9 mouse cellular contexts compared by ENCODE assay signal in the genomic region with DNA sequence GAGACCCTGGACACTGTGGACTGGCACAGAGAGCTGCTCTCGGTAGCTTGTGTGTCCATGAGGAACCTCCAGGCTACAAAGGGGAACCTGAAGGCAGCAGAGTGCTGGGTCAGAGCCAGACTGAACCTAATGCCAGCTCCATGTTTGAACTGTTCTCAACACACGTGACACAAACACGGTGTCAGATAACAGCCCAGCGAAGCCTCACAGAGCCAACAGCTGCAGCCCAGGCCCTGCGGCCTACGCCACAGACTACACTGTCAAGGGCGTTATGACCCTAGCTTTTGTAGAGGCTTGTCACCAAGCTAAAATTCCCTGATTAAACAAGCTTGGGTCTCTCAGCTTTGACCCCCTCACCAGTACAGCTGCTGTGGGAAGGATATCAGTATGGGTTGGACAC. TPM values are rescaled to one million over a fixed set of nuclear protein-coding genes. Genes with fewer than 3 reads are reported as not detected.
DNase-seq lines count a peak whose midpoint lies in the region; ATAC-seq and TF ChIP-seq lines count a peak whose summit lies in the region.
"Had no signal": no experiment of that assay in that cellular context is flagged by ENCODE, and none has a peak within 500 bp of the region (broad histone marks: within the 10 kb centered on the region; RNA-seq: fewer than 3 reads in every experiment).

No protein-coding gene starts in this region.

- H3K27me3 ChIP-seq in heart, embryonic 15.5 days, result no peaks in the 10 kb centered on the region
- H3K27me3 ChIP-seq in midbrain, embryonic 13.5 days, result no peaks in the 10 kb centered on the region

- H3K4me3 ChIP-seq in heart, embryonic 15.5 days, result no peak overlapping the region
- H3K4me3 ChIP-seq in lung, adult 2 months (replicated peaks; ENCODE audit: extremely low read depth, low read depth, low read length), result no peak overlapping the region
- no peak overlapping the region for H3K4me3 ChIP-seq in midbrain, embryonic 13.5 days (replicated peaks)

- no peak for TF ChIP-seq POLR2A in lung, adult 2 months (IDR thresholded peaks at IDR 0.05; ENCODE audit: borderline replicate concordance, extremely low read depth, low read depth, low read length)

- no peak overlapping the region for H3K9ac ChIP-seq in heart, embryonic 15.5 days
- H3K9ac ChIP-seq in midbrain, embryonic 13.5 days (replicated peaks), result no peak overlapping the region

- H3K4me2 ChIP-seq in heart, embryonic 15.5 days, result no peak overlapping the region
- no peak overlapping the region for H3K4me2 ChIP-seq in midbrain, embryonic 13.5 days (replicated peaks)

- DNase-seq in MN1 (ENCODE audit: low spot score), result peak; percentile 32
- DNase-seq in embryo, embryonic 10.5 days (ENCODE audit: low spot score), result peak; percentile 28
- peak; percentile 46 for DNase-seq in lung, adult 2 months
- DNase-seq in neural tube, embryonic 10.5 days (ENCODE audit: extremely low spot score, low spot score), result no peak
- no peak for DNase-seq in thymus, postnatal 25 days
- DNase-seq in thymus, postnatal 10 days (ENCODE audit: low spot score in 2 of 2), result no peak

- H3K9me3 ChIP-seq in heart, embryonic 15.5 days (replicated peaks), result no peaks in the 10 kb centered on the region
- H3K9me3 ChIP-seq in midbrain, embryonic 13.5 days, result no peaks in the 10 kb centered on the region

- ATAC-seq in heart, embryonic 15.5 days (replicated peaks; ENCODE audit: insufficient number of reproducible peaks, insufficient read depth, low FRiP score, low read depth), result peak; percentile 91
- no peak for ATAC-seq in midbrain, embryonic 13.5 days
- ATAC-seq: forebrain, embryonic 16.5 days had no signal

- no peak for TF ChIP-seq CTCF in lung, adult 2 months (IDR thresholded peaks at IDR 0.05; ENCODE audit: insufficient read depth, low read length)

- H3K4me1 ChIP-seq in heart, embryonic 15.5 days (replicated peaks), result peaks cover 17% of the 10 kb centered on the region
- no peaks in the 10 kb centered on the region for H3K4me1 ChIP-seq in lung, adult 2 months (ENCODE audit: control insufficient read depth, insufficient read depth, low read length)
- no peaks in the 10 kb centered on the region for H3K4me1 ChIP-seq in midbrain, embryonic 13.5 days (replicated peaks)

- WGBS in heart, embryonic 15.5 days, result 48% methylated on average over 7 of the region's 7 CpGs
- WGBS in lung, adult 2 months, result 57% methylated on average over 7 of the region's 7 CpGs
- WGBS in midbrain, embryonic 13.5 days, result 81% methylated on average over 7 of the region's 7 CpGs

- H3K27ac ChIP-seq in heart, embryonic 15.5 days, result peak overlapping the region; percentile 83
- no peak overlapping the region for H3K27ac ChIP-seq in midbrain, embryonic 13.5 days

- H3K36me3 ChIP-seq in heart, embryonic 15.5 days, result peaks cover 80% of the 10 kb centered on the region
- no peaks in the 10 kb centered on the region for H3K36me3 ChIP-seq in midbrain, embryonic 13.5 days

RNA-seq across cellular contexts. Expression of gene Gas6, which starts 22.0 kb away (rescaled TPM):
- polyA plus RNA-seq in heart, embryonic 15.5 days (2015; fragmentation: Nextera tagmentation; extraction: Ambion mirVana), result 222 and 235 TPM in 2 replicates
- 245 and 264 TPM in 2 replicates for polyA plus RNA-seq in lung, adult 2 months (2012; rRNA removed)
- polyA plus RNA-seq in midbrain, embryonic 13.5 days (2015; fragmentation: Nextera tagmentation; extraction: Ambion mirVana), result 13.8 and 15.9 TPM in 2 replicates

RNA-seq across cellular contexts. Expression of gene Tmem255b, which starts 37.3 kb away (rescaled TPM):
- polyA plus RNA-seq in heart, embryonic 15.5 days (2015; fragmentation: Nextera tagmentation; extraction: Ambion mirVana), result 1.6 and 2.1 TPM in 2 replicates
- 5.5 and 7.3 TPM in 2 replicates for polyA plus RNA-seq in lung, adult 2 months (2012; rRNA removed)
- not detected in 2 replicates for polyA plus RNA-seq in midbrain, embryonic 13.5 days (2015; fragmentation: Nextera tagmentation; extraction: Ambion mirVana)

Comparison
In these comparisons a context has a peak if more than half of its experiments do, and no peak if none do; other contexts are left out.
1. DNase-seq: peak in MN1 (single experiment), embryo, embryonic 10.5 days (single experiment) and lung, adult 2 months (single experiment); none in neural tube, embryonic 10.5 days (single experiment), thymus, postnatal 25 days (single experiment) and thymus, postnatal 10 days (0 of 2).
2. RNA of gene Gas6, which starts 22.0 kb away (polyA plus RNA-seq): 245 to 264 TPM in lung, adult 2 months and 222 to 235 TPM in heart, embryonic 15.5 days; 13.8 to 15.9 TPM in midbrain, embryonic 13.5 days; every median in the first group is over 10 times any median in the second.